Mouse (Mus musculus) liver, embryonic 16.5 days (tissue): ENCODE measurements around the gene Scamp5. TPM values are rescaled to one million over a fixed set of nuclear protein-coding genes. Genes with fewer than 3 reads are reported as not detected.

Experiments used
- ATAC-seq: fragments of 200-750 bp; cut with Nextera tagmentation; 2 replicates; pipeline ENCODE4 v1.8.0; 2017; ENCODE audit warnings: low read depth, mild to moderate bottlenecking, moderate number of reproducible peaks, moderate library complexity
- H3K27ac ChIP-seq: fragments of 300-500 bp; sonication (generic); 2 replicates; pipeline ENCODE4 v1.5.1; 2014; ENCODE audit warnings: mild to moderate bottlenecking, low read length
- H3K27me3 ChIP-seq: fragments of 300-500 bp; sonication (generic); 2 replicates; pipeline ENCODE4 v1.6.1; 2014; ENCODE audit warnings: low read depth, low read length, mixed read lengths; ENCODE audit not compliant: control insufficient read depth, insufficient read depth
- H3K36me3 ChIP-seq: fragments of 300-500 bp; sonication (generic); 2 replicates; pipeline ENCODE4 v1.6.1; 2014; ENCODE audit warnings: mild to moderate bottlenecking; ENCODE audit not compliant: control insufficient read depth, insufficient read depth
- H3K4me1 ChIP-seq: fragments of 300-500 bp; sonication (generic); 2 replicates; pipeline ENCODE4 v1.6.1; 2014; ENCODE audit warnings: low read depth, low read length, mixed read lengths; ENCODE audit not compliant: control insufficient read depth
- H3K4me2 ChIP-seq: fragments of 300-500 bp; sonication (generic); 2 replicates; pipeline ENCODE4 v1.6.1; 2014; ENCODE audit warnings: low read depth, low read length, mixed read lengths
- H3K4me3 ChIP-seq: fragments of 300-500 bp; sonication (generic); 2 replicates; pipeline ENCODE4 v1.5.1; 2014; ENCODE audit warnings: low read depth, mild to moderate bottlenecking, low read length
- H3K9ac ChIP-seq: fragments of 300-500 bp; sonication (generic); 2 replicates; pipeline ENCODE4 v1.6.1; 2014; ENCODE audit warnings: low read depth, low read length
- H3K9me3 ChIP-seq: fragments of 300-500 bp; sonication (generic); replicated peaks from 2 replicates; pipeline ENCODE4 v1.6.1; 2016; ENCODE audit warnings: low read length; ENCODE audit not compliant: control insufficient read depth
- WGBS: fragments of 180-500 bp; shearing (Covaris S2); extraction: QIAGEN DNeasy Blood & Tissue Kit; methylation state at CpG from one replicate; pipeline ENCODE4 v1.1.7; 2014; ENCODE audit not compliant: insufficient replicate concordance; 5-methylcytosine and 5-hydroxymethylcytosine counted together
- polyA plus RNA-seq: library from polyadenylated mRNA; unstranded; fragments of >200 nt; fragmentation: Nextera tagmentation; extraction: Ambion mirVana; gene quantifications from 2 replicates; pipeline ENCODE4 v1.2.1, GENCODE M21; 2015

The Scamp5 gene
- polyA plus RNA-seq, 1 experiment from 2014 or later: 7.8 TPM

- WGBS: 2% methylated on average over 20 of the region's 20 CpGs
- Histone ChIP-seq H3K4me1 (peaks cover 29% of the 10 kb centered on the region), H3K4me2 (no peak overlapping the region), H3K27me3 (peaks cover 73% of the 10 kb centered on the region), H3K27ac (no peak overlapping the region), H3K9ac (no peak overlapping the region), H3K36me3 (no peaks in the 10 kb centered on the region), H3K4me3 (no peak overlapping the region), H3K9me3 (no peaks in the 10 kb centered on the region)
- no peak for ATAC-seq
Measured at GRCm38 (mm10) chr9:57501861-57502260, 34.0 kb upstream of the Scamp5 start.

GRCm38 (mm10) chr9:57501452-57501851, 33.6 kb upstream of the Scamp5 start:
- ATAC-seq: no peak

GRCm38 (mm10) chr9:57498536-57498935, 30.7 kb upstream of the Scamp5 start:
- Histone ChIP-seq H3K36me3 (no peaks in the 10 kb centered on the region), H3K9ac (no peak overlapping the region), H3K4me3 (no peak overlapping the region), H3K27ac (no peak overlapping the region), H3K27me3 (peaks cover 42% of the 10 kb centered on the region), H3K4me1 (no peaks in the 10 kb centered on the region; the same call in 1 of the 2 replicates), H3K9me3 (no peaks in the 10 kb centered on the region), H3K4me2 (no peak overlapping the region)
- no peak for ATAC-seq
- WGBS: 44% methylated on average over 7 of the region's 7 CpGs

More at GRCm38 (mm10) chr9:57501452-57501851, 33.6 kb upstream of the Scamp5 start:
- 15% methylated on average over 13 of the region's 13 CpGs for WGBS
- Histone ChIP-seq H3K4me3 (no peak overlapping the region), H3K4me1 (peaks cover 26% of the 10 kb centered on the region), H3K27me3 (peaks cover 72% of the 10 kb centered on the region), H3K36me3 (no peaks in the 10 kb centered on the region), H3K9ac (no peak overlapping the region), H3K27ac (no peak overlapping the region), H3K9me3 (no peaks in the 10 kb centered on the region), H3K4me2 (no peak overlapping the region)

GRCm38 (mm10) chr9:57497236-57497635, 29.4 kb upstream of the Scamp5 start:
- Histone ChIP-seq H3K27ac (no peak overlapping the region), H3K36me3 (no peaks in the 10 kb centered on the region), H3K4me2 (no peak overlapping the region), H3K9ac (no peak overlapping the region), H3K27me3 (peaks cover 30% of the 10 kb centered on the region), H3K4me3 (no peak overlapping the region), H3K4me1 (no peaks in the 10 kb centered on the region), H3K9me3 (no peaks in the 10 kb centered on the region)
- WGBS: 53% methylated on average over 5 of the region's 5 CpGs
- no peak for ATAC-seq

- no peak overlapping the region for H3K27ac ChIP-seq
- H3K27me3 ChIP-seq: peaks cover 7% of the 10 kb centered on the region
- no peak overlapping the region for H3K4me2 ChIP-seq
- no peaks in the 10 kb centered on the region for H3K36me3 ChIP-seq
- H3K4me3 ChIP-seq: no peak overlapping the region
- no peaks in the 10 kb centered on the region for H3K4me1 ChIP-seq
- no peak for ATAC-seq
- H3K9ac ChIP-seq: no peak overlapping the region
- no peaks in the 10 kb centered on the region; the same call in 1 of the 2 replicates for H3K9me3 ChIP-seq
Measured at GRCm38 (mm10) chr9:57494970-57495369, 27.1 kb upstream of the Scamp5 start.

GRCm38 (mm10) chr9:57493532-57493931, 25.7 kb upstream of the Scamp5 start:
- Histone ChIP-seq H3K9ac (no peak overlapping the region), H3K4me2 (no peak overlapping the region), H3K4me3 (no peak overlapping the region), H3K27me3 (no peaks in the 10 kb centered on the region; the same call in 1 of the 2 replicates), H3K9me3 (no peaks in the 10 kb centered on the region; the same call in 1 of the 2 replicates), H3K36me3 (no peaks in the 10 kb centered on the region), H3K27ac (no peak overlapping the region), H3K4me1 (no peaks in the 10 kb centered on the region)
- ATAC-seq: no peak
- 65% methylated on average over 2 of the region's 2 CpGs for WGBS

GRCm38 (mm10) chr9:57487807-57488206, 19.9 kb upstream of the Scamp5 start:
- H3K4me3 ChIP-seq: no peak overlapping the region
- H3K9me3 ChIP-seq: no peaks in the 10 kb centered on the region; the same call in 1 of the 2 replicates
- WGBS: 52% methylated on average over 7 of the region's 7 CpGs
- H3K27ac ChIP-seq: no peak overlapping the region
- no peak overlapping the region for H3K4me2 ChIP-seq
- no peaks in the 10 kb centered on the region for H3K4me1 ChIP-seq
- no peak overlapping the region for H3K9ac ChIP-seq
- H3K36me3 ChIP-seq: no peaks in the 10 kb centered on the region
- no peak for ATAC-seq
- no peaks in the 10 kb centered on the region; the same call in 1 of the 2 replicates for H3K27me3 ChIP-seq

GRCm38 (mm10) chr9:57485774-57486173, 17.9 kb upstream of the Scamp5 start:
- no peak for ATAC-seq
- 13% methylated on average over 7 of the region's 7 CpGs for WGBS

GRCm38 (mm10) chr9:57468914-57469313, 1.1 kb upstream of the Scamp5 start:
- H3K27ac ChIP-seq: no peak overlapping the region
- peaks cover 5% of the 10 kb centered on the region for H3K4me1 ChIP-seq
- no peak for ATAC-seq
- no peak overlapping the region for H3K4me2 ChIP-seq
- peaks cover 7% of the 10 kb centered on the region for H3K27me3 ChIP-seq
- no peaks in the 10 kb centered on the region for H3K36me3 ChIP-seq
- H3K9me3 ChIP-seq: no peaks in the 10 kb centered on the region
- WGBS: 61% methylated on average over 4 of the region's 4 CpGs
- no peak overlapping the region for H3K4me3 ChIP-seq
- H3K9ac ChIP-seq: no peak overlapping the region

More at GRCm38 (mm10) chr9:57485774-57486173, 17.9 kb upstream of the Scamp5 start:
- no peaks in the 10 kb centered on the region; the same call in 1 of the 2 replicates for H3K9me3 ChIP-seq
- H3K4me2 ChIP-seq: no peak overlapping the region
- H3K4me1 ChIP-seq: no peaks in the 10 kb centered on the region
- no peak overlapping the region for H3K27ac ChIP-seq
- no peaks in the 10 kb centered on the region for H3K27me3 ChIP-seq
- no peak overlapping the region for H3K9ac ChIP-seq
- H3K4me3 ChIP-seq: no peak overlapping the region
- no peaks in the 10 kb centered on the region for H3K36me3 ChIP-seq
